Mouse (Mus musculus) myocyte (in vitro differentiated cells): ENCODE results near the gene Zbtb38.
A peak's percentile ranks its signal among the peaks of the same experiment; 100 is the strongest.

Source experiments
- CEBPB ChIP-seq: IDR thresholded peaks from 2 replicates; pipeline ENCODE4 v1.6.1; 2011; ENCODE audit warnings: mild to moderate bottlenecking, moderate library complexity; ENCODE audit not compliant: poor library complexity, insufficient read depth, severe bottlenecking
- MYOG ChIP-seq, 3 experiments: IDR thresholded peaks; one replicate each; pipeline ENCODE4 v1.6.1; 2011; ENCODE audit warnings: control low read depth in 2 of 3, low read depth in 2 of 3, mild to moderate bottlenecking in 2 of 3; ENCODE audit not compliant: insufficient read length in 2 of 3, control insufficient read depth in 1 of 3, insufficient read depth in 1 of 3
- POLR2A ChIP-seq: IDR thresholded peaks from one replicate; pipeline ENCODE4 v1.6.1; 2011; ENCODE audit warnings: low read depth, mild to moderate bottlenecking, control low read depth, moderate library complexity; ENCODE audit not compliant: insufficient read length
- TCF12 ChIP-seq: IDR thresholded peaks from one replicate; pipeline ENCODE4 v1.6.1; 2011; ENCODE audit warnings: mild to moderate bottlenecking, control low read depth; ENCODE audit not compliant: poor library complexity, insufficient read depth, severe bottlenecking
- USF1 ChIP-seq: IDR thresholded peaks from one replicate; pipeline ENCODE4 v1.6.1; 2011; ENCODE audit warnings: low read depth, mild to moderate bottlenecking, control low read depth, moderate library complexity

- TF ChIP-seq MYOG (IDR thresholded peaks at IDR 0.05; ENCODE audit: control insufficient read depth in 1 of 3, insufficient read depth in 1 of 3, insufficient read length in 2 of 3, low read depth in 2 of 3) (peak in 1 of 3 experiments; percentile 64), POLR2A (no peak), USF1 (no peak), TCF12 (no peak), CEBPB (no peak)
Observed at GRCm38 (mm10) chr9:96783258-96783657, 30.6 kb upstream of the Zbtb38 start.
